Comparison of ENCODE assay signal across 12 mouse cellular contexts in genomic region chr6:126560036-126560435, GRCm38 (mm10). TPM values are rescaled to one million over a fixed set of nuclear protein-coding genes. Genes with fewer than 3 reads are reported as not detected.
DNase-seq lines count a peak whose midpoint lies in the region; ATAC-seq lines count a peak whose summit lies in the region.
"Had no signal": no experiment of that assay in that cellular context is flagged by ENCODE, and none has a peak within 500 bp of the region (broad histone marks: within the 10 kb centered on the region; RNA-seq: fewer than 3 reads in every experiment).

No protein-coding gene starts in this region.

- H3K4me1 ChIP-seq in heart, embryonic 15.5 days (replicated peaks): peaks cover 6% of the 10 kb centered on the region
- H3K4me1 ChIP-seq in embryonic facial prominence, embryonic 13.5 days: peaks cover 13% of the 10 kb centered on the region

- intact Hi-C loops in gastrocnemius, postnatal 36 days (cut with DNase I): no loop called here

- H3K4me2 ChIP-seq in heart, embryonic 15.5 days: no peak overlapping the region
- H3K4me2 ChIP-seq in embryonic facial prominence, embryonic 13.5 days: peak overlapping the region; percentile 5
- H3K4me2 ChIP-seq: limb, embryonic 15.5 days had no signal

- H3K27me3 ChIP-seq in heart, embryonic 15.5 days: no peaks in the 10 kb centered on the region
- H3K27me3 ChIP-seq in embryonic facial prominence, embryonic 13.5 days: peaks cover 3% of the 10 kb centered on the region; the same call in 1 of the 2 replicates
- H3K27me3 ChIP-seq: limb, embryonic 15.5 days had no signal

- no peak overlapping the region for H3K4me3 ChIP-seq in heart, embryonic 15.5 days
- H3K4me3 ChIP-seq in embryonic facial prominence, embryonic 13.5 days: no peak overlapping the region
- H3K4me3 ChIP-seq: limb, embryonic 15.5 days; myocyte had no signal

- no peak overlapping the region for H3K9ac ChIP-seq in heart, embryonic 15.5 days
- no peak overlapping the region for H3K9ac ChIP-seq in embryonic facial prominence, embryonic 13.5 days
- H3K9ac ChIP-seq: limb, embryonic 15.5 days had no signal

- no peak for DNase-seq in heart, adult 8-10 months (ENCODE audit: low spot score)
- DNase-seq in Muller cell, postnatal 12 days (ENCODE audit: inconsistent ontology term): peak; percentile 96
- peak; percentile 7 to 9 for DNase-seq in kidney, postnatal 36 days
- DNase-seq in frontal cortex, adult 2 months (ENCODE audit: extremely low spot score in 1 of 2, low spot score in 1 of 2): no peak
- no peak for DNase-seq in right cerebral cortex, postnatal 36 days (ENCODE audit: low spot score in 2 of 2)
- no peak for DNase-seq in gastrocnemius, postnatal 36 days

- ATAC-seq in heart, embryonic 15.5 days (replicated peaks; ENCODE audit: insufficient number of reproducible peaks, insufficient read depth, low FRiP score, low read depth): no peak
- ATAC-seq in embryonic facial prominence, embryonic 13.5 days (ENCODE audit: insufficient number of reproducible peaks, insufficient read depth, low FRiP score, low TSS enrichment, low read depth): no peak

- WGBS in heart, embryonic 15.5 days: 31% methylated on average over 8 of the region's 8 CpGs
- 15% methylated on average over 8 of the region's 8 CpGs for WGBS in embryonic facial prominence, embryonic 13.5 days

- no peaks in the 10 kb centered on the region for H3K9me3 ChIP-seq in heart, embryonic 15.5 days (replicated peaks)
- no peaks in the 10 kb centered on the region for H3K9me3 ChIP-seq in embryonic facial prominence, embryonic 13.5 days
- H3K9me3 ChIP-seq: limb, embryonic 15.5 days had no signal

- 0 out of 2 replicates have a peak overlapping the region, but pooled peaks have one; percentile 38 for H3K27ac ChIP-seq in heart, embryonic 15.5 days
- H3K27ac ChIP-seq in embryonic facial prominence, embryonic 13.5 days: peak overlapping the region; percentile 33; the same call in 1 of the 2 replicates
- H3K27ac ChIP-seq: limb, embryonic 15.5 days had no signal

- no peaks in the 10 kb centered on the region for H3K36me3 ChIP-seq in heart, embryonic 15.5 days
- no peaks in the 10 kb centered on the region for H3K36me3 ChIP-seq in embryonic facial prominence, embryonic 13.5 days
- H3K36me3 ChIP-seq: limb, embryonic 15.5 days had no signal

RNA-seq across cellular contexts. Expression of gene Kcna5, which starts 24.8 kb away (rescaled TPM):
- 7.4 and 7.5 TPM in 2 replicates for polyA plus RNA-seq in heart, embryonic 15.5 days (2015; fragmentation: Nextera tagmentation; extraction: Ambion mirVana)
- total RNA-seq in heart, adult 8-10 months (2022): 10 to 100 TPM in 3 of 4 experiments, 1 to 10 TPM in 1; 7.6 to 15.1 (median 13.2) TPM
- 4.7 and 5.2 TPM in 2 replicates for polyA plus RNA-seq in embryonic facial prominence, embryonic 13.5 days (2015; fragmentation: Nextera tagmentation; extraction: Ambion mirVana)
- 5.4 and 6.3 TPM in 2 replicates for polyA plus RNA-seq in frontal cortex, adult 2 months (2012; rRNA removed)
- total RNA-seq in gastrocnemius, postnatal 36 days (2021): 1 to 10 TPM; 3.7 to 4.3 TPM
- total RNA-seq: CH12.LX; hematopoietic stem cell, adult 5-6 weeks had no signal
- polyA plus RNA-seq: myocyte had no signal

Comparison
In these comparisons a context has a peak if more than half of its experiments do, and no peak if none do; other contexts are left out.
1. DNase-seq: peak in Muller cell, postnatal 12 days (single experiment) and kidney, postnatal 36 days (2 of 2); none in heart, adult 8-10 months (single experiment), frontal cortex, adult 2 months (0 of 2), right cerebral cortex, postnatal 36 days (0 of 2) and gastrocnemius, postnatal 36 days (0 of 2).